Mouse (Mus musculus): ENCODE results near the gene Nrg3.
"Not testable (repeated sequence)": the region's sequence is repeated elsewhere in the genome, so short reads cannot be mapped to it uniquely, and the experiment has no call there.

The Nrg3 gene

DNA sequence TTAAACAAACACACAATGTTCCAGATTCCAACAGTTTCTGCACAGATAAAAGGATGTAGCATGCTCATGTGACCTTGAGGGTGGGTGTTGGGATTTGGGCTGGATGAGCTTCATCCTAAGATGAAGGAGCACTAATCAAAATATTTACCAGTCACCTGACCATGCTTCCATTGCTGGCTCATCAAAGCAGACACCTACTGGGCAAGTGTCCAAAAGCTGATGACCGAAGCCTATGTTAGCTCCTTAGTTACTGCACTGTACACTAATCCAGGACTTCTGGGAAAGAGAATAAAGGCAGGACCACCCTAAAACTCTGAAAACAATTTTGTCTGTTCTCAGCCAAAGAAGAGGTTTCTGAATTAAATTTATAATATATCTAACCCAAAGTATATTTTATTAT lies 261.4 kb downstream of the Nrg3 start:
- DNase-seq (ENCODE audit: low read depth, low spot score) = no peak

DNA sequence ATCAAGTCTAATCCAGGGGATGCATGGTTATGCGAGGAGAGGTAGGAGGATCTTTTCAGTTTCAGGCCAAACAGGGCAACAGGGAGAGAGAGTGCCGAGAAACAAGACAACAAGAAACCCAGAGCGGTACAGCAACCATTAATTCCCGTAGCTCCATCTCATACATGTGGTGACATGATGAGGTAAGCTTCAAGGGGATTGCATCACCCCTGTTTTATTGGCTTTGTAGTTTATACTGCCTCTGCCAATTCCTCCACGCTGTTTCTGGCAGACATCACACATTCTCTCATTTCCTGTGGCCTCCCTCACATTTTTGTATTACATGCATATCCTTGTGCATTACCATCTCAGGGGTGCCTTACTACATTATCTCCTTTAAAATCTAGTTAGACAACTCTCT lies 280.9 kb downstream of the Nrg3 start:
- no peak for DNase-seq (ENCODE audit: low read depth, low spot score)

DNA sequence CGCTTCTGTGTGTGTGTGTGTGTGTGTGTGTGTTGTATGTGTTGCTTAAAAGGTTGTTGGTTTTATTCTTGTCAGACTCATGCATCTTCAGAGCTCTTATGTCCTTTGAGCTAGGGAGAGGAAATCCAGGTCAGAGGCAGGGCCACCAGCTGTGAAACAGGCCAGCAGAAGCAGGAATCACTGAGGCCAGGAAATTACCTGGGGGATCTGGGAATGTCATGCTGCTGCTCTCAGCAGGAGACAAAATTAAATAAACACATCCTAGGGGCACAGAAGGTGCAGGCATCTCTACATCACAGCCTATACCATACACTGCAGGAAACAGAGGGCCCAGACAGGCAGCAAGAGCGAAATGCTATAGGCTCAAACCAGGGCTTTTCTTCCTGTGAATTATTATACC lies 299.2 kb downstream of the Nrg3 start:
- no peak for DNase-seq (ENCODE audit: low read depth, low spot score)

DNA sequence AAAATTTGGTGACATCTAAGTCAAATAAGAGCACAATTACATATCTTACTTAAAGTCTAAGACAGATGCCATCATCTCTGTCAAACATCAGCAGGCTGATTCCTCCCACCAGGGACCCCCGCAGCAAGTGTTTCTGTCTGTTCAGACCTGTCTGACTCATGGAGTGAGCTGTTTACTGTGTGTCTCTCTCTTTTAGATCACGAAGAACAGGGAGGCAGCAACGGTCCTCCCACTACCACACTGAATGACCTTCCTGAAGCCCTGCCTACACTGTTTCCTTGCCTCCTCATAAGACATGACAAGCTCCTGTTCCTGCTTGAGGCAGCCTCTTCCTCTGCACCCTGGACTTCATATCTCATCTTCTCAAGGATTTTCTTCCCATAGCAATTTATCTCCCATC lies 312.7 kb downstream of the Nrg3 start:
- DNase-seq (ENCODE audit: low read depth, low spot score) = no peak

DNA sequence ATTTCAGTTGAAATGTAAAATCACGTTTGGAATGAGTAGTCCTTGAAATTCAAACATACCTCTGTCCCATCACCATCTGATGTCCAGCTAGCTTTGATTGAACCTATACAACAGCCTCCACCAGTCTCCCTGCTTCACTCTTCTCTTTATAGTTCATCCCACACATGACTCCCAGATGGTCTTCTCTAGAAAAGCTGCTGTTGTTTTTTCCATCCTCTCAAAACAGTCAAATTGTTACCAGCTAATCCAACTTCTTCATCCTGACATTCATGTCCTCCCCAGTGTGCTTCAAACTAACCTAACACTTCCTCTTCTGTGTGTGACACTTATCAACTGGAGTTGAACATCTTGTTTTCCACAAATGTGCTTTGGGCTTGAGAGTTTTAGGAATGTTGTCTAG lies 317.4 kb downstream of the Nrg3 start:
- DNase-seq (ENCODE audit: low read depth, low spot score) = no peak

DNA sequence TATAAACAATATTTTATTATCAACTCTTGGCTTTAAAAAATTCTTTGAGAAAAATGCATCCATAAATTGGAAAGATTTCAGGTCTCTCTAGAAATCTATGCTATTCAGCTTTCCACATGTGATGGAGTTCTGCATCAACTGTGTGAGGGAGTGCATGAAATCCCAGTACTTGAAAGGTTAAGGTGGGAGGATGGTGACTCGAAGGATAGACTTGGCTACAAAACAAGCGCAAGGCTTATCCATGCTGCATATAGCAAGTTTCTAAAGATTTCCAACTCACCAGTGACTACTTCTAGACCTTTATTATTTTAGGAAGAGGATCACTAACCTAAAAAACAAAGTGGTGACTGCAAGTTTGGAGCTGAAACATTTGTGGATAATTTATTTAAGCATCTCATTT lies 343.1 kb downstream of the Nrg3 start:
- no peak for DNase-seq (ENCODE audit: low read depth, low spot score)

DNA sequence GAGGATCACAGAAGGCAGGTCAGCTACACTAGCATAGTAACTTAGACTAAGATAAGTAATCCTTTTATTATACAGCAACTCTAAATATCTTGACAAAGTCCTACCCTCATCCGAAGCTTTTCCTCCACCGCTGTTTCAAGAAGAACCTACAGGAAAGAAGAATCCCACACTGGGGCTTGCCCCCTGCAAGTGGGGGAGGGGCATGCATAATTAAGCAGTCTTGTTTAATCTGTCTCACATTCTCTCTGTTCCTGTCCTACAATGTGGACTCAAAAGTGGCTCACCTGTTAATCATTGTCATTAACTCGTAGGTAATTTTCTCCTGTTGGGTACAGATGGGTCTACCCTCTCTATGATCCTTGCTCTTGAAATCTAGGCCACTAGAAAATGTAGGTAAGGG lies 354.9 kb downstream of the Nrg3 start:
- no peak for DNase-seq (ENCODE audit: low read depth, low spot score)

DNA sequence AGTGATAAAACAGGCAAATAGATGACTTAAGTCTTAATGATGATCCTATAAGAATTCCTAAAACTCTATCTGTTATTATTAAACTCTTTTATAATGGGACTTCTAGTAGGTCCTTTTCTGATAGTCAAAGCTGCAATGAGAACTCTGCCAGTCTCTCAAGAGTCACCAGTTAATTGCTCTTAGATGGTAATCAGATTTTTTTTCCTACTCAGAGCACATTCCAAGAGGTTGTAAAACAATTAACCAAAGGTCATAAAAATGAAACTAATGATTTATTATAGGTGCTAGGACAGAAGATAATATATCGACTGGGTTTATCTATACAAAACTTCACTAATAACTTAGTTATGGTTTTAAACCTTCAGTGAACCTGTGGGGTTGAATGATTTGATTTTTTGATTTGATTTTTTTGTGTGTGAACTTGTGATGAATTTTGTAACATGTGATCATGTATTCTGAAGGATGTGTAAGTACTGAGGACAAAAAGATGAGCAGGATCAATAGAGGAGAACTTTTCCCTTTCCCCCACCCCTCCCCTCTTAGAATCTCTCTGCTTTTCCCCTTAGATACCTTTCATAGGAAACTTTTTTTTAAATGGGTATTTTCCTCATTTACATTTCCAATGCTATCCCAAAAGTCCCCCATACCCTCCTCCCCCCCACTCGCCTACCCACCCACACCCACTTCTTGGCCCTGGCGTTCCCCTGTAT lies 356.2 kb downstream of the Nrg3 start:
- DNase-seq (ENCODE audit: low read depth, low spot score) = not testable (repeated sequence)

DNA sequence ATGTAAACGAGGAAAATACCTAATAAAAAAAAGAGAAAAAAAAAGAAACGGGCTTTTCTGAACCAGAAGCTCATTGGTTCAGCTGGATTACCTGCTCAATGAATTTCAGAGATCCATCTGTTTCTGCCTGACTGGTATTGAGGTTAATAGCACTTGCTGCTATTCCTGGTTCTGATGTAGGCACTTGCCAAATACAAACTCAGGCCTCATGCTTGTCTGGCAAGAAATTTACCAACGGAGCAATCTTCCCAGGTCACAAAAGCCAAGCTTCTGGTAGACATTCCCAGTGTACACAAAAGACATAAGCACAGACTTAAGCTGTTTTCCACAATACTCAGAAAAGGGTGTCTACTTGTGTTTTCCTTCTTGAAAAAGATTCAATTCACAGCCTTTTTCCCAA lies 363.3 kb downstream of the Nrg3 start:
- DNase-seq (ENCODE audit: low read depth, low spot score) = no peak

DNA sequence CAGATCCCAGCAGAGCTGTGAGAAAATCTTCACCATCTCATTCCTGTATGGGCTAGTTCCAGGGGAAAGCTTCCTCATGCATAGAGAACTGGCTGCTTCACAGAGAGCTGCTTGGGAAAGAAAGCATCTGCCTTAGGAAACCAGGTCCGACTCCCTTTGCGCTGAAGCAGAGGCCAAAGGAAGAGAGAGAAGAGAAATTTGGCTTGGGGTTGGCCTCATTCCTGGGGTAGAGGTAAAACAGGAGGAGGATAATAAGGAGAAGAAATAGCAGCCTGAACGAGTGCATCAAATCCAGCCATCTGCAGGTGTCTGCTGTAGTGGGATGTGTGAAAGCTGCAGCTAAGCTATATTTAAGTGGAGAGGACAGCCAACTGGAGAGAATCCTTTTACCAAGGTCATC lies 366.1 kb downstream of the Nrg3 start:
- no peak for DNase-seq (ENCODE audit: low read depth, low spot score)

DNA sequence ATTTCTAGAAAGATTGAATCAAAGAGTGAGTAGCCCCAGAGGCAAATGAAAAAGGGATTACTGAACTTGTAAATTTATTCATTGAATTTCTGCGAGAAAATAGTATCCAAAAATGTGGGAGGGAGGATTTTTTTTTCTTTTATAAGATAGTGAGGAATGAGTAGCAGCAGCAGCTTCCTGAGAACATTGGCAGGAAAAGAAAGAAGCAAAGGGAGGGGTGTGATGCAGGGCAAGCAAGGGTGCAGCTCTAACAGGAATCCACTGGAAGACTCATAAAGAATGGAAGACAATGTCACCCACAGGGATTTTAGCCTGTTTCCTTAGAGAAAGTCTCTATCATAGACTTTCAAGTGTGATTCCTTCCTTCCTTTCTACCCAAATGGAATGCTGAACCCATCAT lies 377.7 kb downstream of the Nrg3 start:
- no peak for DNase-seq (ENCODE audit: low read depth, low spot score)

DNA sequence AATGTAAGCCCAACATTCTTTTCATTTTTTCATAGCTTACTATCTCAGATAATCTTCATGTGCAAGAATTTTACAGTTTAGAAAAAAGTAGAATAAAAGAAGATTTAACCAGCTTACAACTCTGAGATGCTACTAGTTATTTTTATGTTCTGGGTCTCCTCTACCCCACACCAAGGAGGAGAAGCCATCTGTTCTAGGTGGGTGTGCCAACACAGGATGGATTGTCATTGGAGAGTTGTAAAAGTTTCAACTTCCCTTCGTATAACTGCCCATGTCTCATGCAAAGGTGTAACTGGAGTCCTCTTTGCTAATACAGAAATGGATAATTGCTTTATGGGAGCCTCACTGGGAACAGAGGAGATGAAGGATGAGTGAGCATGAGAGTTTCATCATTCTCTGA lies 393.4 kb downstream of the Nrg3 start:
- no peak for DNase-seq (ENCODE audit: low read depth, low spot score)

DNA sequence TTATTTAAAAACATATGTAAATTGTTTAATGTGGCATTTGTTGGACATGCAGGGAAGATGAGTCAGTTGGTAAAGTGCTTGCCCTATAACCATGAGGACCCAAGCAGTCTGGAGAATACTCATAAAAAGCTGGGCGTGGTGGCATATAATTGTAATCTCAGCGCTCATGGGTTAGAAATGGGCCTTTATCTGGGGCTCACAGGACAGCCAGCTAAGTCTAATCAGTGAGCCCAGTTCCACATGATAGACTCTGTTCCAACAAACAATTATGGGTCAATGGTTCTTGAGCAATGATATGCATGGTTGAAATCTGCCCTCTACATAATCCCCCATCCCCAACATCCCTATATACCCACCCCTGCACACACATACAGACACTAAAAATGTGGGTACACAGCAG lies 421.3 kb downstream of the Nrg3 start:
- DNase-seq (ENCODE audit: low read depth, low spot score) = no peak

DNA sequence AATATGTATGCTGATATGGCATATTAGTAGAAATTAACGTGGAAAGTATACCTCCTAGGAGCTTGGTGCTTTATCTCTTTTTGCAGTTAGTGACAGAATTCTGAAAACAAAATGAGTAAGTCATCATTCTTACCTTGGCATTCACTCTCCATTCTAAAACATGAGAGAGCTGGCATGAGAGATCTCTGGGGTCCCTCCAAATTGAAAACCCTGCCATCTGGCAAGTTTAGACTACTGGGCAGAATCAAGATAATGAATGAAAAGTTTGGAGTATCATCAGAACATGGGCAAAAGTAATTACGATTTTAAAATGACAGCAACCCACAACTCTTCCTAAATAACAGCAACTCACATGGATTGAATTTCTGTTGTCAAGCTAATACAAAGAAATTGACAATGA lies 423.9 kb downstream of the Nrg3 start:
- DNase-seq (ENCODE audit: low read depth, low spot score) = no peak

DNA sequence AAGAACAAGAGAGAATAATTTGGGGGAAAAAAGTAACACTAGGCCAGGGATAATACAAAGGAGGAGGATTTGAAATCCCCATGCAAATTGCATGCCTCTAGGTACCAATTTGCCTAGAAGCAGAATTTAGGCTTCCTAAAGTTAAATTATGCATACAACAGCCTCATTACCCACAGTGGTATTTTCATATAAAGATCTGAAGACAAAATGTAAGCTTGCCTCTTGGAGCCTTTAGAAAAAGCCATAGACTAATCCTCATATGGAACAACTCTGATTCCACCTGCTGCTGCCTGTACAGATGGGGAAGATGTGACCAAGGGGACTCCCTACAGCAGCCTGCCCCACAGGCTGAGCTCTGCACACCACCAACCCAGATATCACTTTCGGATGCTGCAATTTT lies 428.6 kb downstream of the Nrg3 start:
- DNase-seq (ENCODE audit: low read depth, low spot score) = no peak

DNA sequence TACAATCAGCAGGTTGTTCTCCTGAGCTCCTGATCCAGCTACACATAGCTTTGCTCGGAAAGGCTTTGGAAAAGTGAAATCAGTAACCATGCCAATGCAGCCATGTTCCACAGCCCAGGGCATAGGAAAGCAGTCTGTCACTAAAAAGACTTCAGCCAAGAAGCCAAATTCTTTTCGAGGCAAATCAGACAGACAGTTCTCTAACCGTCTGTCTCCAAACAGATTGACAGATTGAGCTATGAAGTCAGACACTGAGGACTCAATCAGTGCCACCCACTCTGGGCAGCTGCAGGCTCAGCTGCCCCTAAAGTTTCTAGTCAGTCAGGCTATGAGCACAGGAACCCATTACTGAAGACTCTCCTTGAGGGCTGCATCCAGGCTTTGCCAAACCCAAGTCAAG lies 429.1 kb downstream of the Nrg3 start:
- DNase-seq (ENCODE audit: low read depth, low spot score) = no peak

DNA sequence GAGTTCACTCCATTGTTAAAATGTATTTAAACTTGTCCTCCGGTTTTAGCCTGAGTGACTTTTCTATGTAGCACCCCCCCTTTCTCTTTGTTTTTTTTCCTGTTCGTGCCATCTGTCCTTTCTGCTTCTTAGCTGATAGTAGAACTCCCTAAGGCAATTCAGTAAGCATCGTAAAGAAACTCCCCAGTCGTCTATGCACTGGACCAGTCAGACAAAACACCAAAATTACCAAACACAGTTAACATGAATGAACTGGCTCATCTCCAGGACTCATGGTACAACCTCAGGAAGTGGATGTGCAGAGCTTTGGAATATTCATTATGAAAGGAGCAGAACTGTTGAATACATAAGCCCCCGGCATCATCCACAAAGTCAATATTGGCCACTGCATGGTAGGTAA lies 429.5 kb downstream of the Nrg3 start:
- no peak for DNase-seq (ENCODE audit: low read depth, low spot score)

DNA sequence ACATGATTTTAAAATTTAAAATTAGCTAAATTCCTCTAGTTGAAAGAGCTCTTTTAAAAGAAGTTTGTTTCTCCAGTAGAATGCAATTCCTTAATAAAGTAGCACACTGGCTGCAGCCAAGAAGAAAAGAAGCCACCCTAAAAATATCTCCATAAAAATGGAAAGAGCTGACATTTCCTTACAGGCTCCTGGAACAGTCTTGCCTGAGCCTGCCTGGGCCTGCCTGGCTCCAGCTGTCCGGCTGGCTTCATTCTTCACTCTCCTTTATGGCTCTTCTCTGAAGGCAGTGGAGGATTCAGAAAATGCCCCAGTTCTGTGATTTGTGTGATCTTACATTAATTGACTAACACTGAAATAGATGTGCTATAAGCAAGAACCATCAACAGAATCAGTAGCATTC lies 433.8 kb downstream of the Nrg3 start:
- DNase-seq (ENCODE audit: low read depth, low spot score) = no peak

DNA sequence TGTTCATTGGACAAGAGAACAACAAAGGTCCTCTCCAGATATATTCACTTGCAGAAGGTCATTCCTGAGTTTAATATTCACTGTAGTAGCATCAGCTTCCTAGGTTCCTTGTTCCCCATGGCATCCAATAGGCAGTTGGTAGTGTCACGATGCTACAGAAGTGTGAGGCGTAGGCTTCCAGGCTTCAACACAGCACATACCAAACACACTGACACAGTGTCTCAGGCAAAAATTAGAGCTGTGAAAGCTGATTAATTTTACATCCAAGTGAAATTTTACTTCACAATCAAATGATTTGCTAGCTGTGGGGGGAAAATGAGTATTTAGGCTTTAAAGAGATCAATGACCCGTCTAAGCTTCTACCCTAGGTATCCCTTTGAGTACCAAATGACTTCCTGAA lies 438.4 kb downstream of the Nrg3 start:
- no peak for DNase-seq (ENCODE audit: low read depth, low spot score)

DNA sequence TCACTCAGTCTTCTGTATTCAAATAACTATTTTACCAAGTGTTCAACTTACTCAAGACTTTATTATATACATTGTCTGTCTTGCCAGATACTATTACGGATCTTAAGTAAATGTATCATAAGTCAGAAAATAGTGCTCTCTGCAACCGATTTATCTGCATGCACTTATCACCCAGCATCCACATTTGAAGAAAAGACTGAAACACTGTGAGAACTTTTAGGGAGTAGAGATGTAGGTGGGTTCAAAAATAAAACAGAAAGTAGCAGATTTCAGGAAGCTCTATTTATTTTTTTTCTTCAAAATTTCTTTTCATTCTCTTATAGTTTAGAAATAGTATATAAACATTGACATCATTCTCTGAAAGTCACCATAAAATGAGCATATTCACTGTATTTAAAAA lies 449.8 kb downstream of the Nrg3 start:
- no peak for DNase-seq (ENCODE audit: low read depth, low spot score)

DNA sequence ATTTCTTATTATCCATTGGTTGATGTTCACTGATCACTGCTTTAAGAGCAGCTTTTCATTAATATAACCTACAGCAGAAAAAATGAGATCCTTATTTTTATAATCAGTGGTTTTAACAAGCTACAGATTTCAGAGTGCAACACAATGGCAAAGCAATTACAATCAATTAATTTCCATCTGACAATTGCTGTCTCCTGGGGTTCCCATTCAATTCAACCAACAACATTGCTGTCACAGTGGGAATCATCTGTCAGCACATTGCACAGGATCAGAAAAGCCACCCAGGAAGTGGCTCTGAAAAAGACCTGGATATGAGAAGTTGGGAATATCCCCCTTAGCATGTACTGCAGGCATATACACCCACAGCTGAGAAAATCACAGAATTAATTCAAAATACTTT lies 458.8 kb downstream of the Nrg3 start:
- no peak for DNase-seq (ENCODE audit: low read depth, low spot score)

DNA sequence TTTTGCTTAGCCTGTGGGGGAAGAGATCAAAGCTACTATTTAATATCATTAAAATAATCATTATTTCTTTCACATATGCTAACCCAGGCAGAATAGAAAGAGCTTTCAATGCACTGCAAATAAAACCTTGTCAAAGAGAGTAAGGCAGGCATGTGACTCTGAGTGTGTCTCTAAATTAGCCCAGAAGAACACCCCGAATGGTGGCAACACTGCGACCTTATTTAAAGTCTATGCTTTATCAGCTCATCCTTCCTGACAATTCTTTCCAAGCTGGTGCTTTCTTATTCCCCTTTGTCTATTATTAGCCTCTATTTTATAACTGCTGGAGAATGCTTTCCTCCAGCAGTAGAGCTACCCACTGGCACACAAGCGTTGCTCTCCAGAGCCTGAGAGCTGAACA lies 475.0 kb downstream of the Nrg3 start:
- no peak for DNase-seq (ENCODE audit: low read depth, low spot score)

DNA sequence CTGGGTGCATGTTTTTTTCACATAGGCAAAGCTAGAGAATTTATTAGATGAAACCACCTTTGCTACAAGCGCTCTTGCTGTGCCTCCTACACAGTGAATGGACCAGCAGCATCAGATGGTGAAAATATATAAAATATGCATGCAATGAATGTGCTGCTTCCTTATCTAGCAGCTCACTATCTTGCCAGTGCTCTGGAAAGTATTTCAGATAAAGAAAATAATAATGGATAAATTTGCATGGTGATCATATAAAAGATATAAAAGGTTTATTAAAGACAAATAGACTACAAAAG lies 480.4 kb downstream of the Nrg3 start:
- DNase-seq (ENCODE audit: low read depth, low spot score) = no peak

DNA sequence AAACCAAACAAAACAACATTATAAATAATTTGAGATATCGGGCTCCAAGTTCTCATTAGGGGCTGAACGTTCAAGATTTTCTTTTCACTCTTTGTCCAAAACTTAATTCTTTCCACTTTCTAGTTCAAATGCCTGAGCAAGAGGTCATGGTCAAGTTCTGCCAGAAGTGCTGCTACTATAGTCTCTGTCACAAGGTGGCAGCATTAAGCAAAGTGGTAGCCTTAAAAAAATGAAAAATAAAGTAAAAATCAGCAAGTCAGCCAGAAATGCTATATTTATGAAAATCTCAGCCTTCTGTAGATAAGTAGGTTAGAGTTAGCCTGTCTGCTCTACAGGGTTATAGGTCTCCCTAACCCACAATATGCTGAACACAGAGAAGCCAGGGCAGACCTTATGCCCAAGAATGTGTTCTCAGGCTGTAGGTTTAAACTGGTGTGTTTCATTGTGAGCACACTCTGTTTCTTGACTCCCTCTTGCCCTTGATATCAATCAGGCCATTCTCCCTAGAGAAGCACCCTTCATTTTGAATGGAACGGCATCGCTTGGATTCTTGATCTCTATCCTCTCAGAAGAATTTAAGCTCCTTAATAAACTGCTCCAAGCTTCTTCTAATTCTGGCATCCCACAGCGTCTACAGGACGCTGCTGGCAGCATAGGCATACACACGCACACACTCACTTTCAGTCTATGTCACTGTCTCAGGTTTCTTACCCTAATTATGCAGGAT lies 480.9 kb downstream of the Nrg3 start:
- DNase-seq (ENCODE audit: low read depth, low spot score) = no peak
